Mouse (Mus musculus) cerebellum, adult 11 months (tissue): ENCODE measurements around the gene Tmem109.

Source experiments
- DNase-seq: peaks from one replicate; pipeline ENCODE4 v3.0.0; 2022

The Tmem109 gene

GRCm38 (mm10) chr19:10880975-10881425 lies 801 bp downstream of the Tmem109 start:
- no peak for DNase-seq

DNA sequence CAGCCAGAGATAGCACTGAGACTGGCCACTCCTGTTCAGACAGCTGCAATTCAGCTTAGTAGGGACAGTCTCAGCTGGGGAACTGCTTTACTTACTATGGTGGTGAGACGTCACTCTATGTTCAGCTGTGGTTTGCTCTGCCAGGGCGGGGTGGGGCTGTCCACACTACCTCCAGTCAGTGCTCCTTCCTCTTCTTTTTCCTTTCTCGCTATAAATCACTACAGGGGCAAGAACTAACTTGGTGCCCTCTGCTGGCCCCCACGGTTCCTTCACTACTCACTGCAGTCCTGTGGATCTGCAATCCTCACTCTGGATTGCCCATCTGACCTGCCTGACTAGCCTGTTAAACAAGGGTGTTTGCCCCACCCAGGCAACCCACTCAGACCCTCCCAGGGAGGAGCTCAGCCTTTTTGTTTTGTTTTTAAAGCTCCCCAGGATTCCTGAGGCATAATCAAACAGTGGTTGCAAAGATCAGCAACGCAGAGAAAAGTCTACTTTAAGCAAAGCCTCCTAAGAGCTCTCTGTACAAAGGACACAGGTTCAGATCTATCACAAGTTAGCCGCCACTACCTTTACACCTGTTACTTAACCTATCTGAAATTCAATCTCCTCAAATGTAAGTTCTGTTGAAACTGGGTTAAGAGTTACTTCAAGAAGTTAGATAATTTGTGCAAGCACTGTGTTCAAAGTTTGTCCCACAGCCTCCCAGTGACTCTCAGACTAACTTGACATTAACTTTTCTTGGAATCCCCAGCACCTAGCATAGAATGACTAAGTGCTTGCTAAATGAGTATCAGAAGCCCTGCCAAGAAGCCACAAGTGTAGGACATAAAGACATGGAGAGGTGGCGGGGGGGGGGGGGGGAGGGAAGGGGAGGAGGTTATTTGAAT lies 1.5 kb downstream of the Tmem109 start:
- DNase-seq: peak; percentile 64

DNA sequence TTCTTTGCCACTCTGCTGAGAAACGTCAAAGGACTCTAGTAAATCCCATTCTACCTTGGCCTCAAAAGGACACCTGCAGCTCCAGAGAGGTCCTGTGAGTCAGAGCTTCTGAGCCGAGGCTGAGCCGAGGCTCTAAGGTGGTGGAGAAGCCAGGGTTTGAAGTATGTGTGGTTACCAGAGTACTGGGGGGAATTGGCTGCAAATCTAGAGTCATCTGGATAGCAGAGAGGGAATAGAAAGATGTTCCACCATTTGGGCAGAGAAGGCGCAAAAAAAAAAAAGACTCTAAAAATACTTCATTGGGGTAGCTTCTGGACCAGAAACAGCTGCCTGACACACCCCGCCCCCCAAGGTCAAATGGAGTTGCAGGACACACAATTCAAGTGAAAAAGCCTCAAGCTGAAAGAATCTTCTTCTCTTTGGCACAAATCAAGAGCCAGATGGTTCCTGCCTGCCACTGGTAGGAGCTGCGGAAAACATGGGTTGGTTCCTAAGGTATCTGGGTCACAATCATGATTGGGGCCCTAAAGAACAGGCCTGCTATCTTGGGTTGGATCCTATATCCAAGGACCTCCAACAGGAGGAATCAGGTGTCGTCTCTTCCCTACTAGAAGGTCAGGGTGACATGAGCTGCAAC lies 3.5 kb downstream of the Tmem109 start:
- DNase-seq: peak; percentile 65

- DNase-seq: peak; percentile 48
Measured at GRCm38 (mm10) chr19:10871328-10871961, 10.4 kb downstream of the Tmem109 start.

DNA sequence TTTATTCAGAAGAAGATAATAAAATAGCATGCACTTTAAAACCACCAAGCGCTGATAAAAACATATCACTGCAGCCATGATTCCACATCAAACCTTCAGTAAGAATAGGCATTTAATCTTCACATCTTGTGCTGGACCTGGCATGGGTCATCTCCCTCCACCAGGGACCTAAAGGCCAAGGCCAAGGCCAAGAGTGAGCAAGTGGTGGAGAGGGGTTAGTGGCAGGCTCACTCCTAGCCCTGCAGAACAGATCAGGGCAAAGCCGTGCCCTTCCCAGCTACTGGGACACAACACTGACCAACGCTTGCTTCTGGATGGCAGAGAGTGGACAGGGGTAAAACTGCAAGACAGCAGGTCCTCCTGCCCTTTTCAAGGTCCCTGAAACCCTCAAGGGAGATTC lies 11.1 kb downstream of the Tmem109 start:
- DNase-seq: no peak

DNA sequence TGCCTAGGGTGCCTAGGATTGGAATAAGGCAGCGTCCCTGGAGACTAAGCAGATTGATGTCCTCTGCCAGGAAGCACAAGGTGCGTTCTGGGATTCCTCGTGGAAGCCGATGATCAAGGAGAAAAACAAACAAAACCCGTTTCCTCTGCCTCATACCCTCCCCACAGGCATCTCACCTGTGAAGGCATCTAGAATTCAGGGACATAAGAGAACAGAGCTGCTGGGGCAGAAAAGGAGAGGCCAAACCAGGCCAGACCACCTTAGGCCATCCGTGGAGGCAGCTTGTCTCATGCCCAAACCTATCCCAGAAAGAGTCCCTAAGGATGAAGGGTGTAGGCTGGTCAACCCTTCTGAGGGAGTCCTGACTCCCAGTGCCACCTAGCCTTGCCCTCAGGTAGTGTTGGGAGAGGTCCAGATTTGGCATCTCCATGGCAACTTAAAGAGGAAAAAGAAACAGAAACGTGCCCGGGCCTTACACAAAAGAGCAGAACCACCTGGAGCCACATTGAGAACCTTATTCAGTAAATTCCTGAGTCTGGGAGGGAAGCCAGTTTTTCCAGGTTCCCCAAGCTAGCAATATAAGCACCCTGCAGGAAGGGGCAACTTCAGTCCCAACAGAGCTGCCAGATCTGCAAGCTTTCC lies 11.8 kb downstream of the Tmem109 start, which contains the start of gene Tmem132a:
Gene Tmem132a (minus strand): TSS at position 55 of the 642 bp plus-strand sequence.
- DNase-seq: peak; percentile 62

- peak; percentile 88 for DNase-seq
Measured at GRCm38 (mm10) chr19:10869241-10869885, 12.4 kb downstream of the Tmem109 start.

DNA sequence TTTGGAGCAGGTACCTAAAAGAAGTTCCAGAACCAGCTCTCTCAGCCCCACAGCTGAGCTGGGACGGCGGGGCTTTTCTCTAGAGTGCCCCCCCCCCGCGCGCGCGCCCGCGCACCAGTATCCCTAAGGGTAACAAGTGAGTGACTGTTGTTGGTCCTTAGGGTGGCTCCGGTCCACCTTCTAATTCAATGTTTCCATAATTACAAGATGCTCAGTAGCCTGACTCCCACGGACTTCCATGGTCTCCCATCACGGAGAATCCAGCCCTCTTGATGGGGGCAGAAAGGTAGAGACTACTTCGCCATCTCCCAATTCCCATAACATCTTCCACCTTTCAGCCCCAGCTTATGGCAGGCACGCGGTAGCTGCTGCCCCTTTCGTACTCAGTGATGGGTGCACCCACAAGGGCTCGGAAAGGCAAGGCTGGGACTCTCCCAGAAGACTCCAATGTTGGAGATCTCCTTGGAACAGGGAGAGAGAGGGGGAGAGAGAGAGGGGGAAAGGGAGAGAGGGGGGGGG lies 13.1 kb downstream of the Tmem109 start:
- DNase-seq: peak; percentile 45

GRCm38 (mm10) chr19:10867946-10868622 lies 13.7 kb downstream of the Tmem109 start:
- DNase-seq: no peak

- DNase-seq: peak; percentile 65
Measured at GRCm38 (mm10) chr19:10866351-10866750, 15.4 kb downstream of the Tmem109 start.

DNA sequence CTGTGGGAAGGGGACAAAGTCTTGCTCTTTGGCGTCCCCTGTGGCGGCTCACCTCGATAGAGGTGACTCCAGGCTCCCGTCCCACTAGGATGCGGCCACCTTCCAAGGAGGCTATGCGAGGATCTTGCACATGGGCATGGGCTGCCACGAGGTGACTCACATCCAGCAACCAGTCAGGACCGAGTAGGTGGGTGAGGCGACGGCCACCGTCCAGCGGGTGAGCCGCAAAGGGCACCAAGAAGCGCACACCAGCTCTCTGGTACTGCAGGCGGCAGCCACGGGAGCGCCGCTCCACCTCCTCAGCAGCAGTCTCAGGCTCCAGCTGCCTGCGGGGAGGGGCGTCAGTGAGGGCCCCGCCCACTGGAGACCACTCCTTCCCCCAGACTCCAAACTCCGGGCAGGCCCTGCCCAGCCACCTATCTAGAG lies 21.7 kb downstream of the Tmem109 start:
- DNase-seq: no peak

DNA sequence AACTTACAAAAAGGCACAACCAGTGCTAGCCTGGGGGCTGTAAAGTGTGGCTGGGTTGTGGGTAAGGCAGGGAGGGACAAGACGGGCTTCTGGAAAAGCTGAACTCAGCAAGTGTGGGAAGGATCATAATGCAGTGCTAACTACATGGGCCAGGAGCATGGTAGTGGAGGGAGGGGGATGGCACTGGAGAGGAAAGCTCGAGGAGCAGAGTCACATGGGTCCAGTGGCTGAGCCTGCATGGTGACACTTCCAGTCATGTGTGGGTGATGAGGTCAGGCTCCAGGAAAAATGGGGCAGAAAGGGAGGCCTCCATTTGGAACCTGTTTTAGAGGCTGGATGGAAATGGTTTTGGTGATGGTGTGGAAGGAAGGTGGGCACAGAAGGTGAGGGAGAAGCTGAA lies 25.3 kb downstream of the Tmem109 start:
- DNase-seq: no peak

DNA sequence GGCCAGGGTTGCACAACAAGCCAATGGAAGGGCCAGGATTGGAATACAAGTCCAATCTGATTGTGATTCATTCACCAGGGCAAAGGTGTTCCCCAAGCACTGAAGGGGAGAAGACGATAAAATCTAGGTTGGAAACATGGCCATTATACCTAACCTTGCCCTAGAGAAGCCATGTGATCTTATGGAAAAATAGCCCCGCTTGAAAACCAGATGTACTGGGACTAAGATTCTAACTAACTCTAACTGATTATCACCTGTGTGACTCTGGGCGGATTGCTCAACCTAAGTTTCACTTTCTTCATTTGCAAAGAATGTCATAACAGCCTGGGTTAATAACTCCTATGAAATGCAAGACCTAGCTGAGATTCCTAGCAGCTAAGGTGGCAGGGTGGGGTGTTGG lies 26.4 kb downstream of the Tmem109 start:
- no peak for DNase-seq

- DNase-seq: no peak
Measured at GRCm38 (mm10) chr19:10847311-10848087, 34.3 kb downstream of the Tmem109 start.

GRCm38 (mm10) chr19:10846150-10846549 lies 35.7 kb downstream of the Tmem109 start:
- DNase-seq: no peak

DNA sequence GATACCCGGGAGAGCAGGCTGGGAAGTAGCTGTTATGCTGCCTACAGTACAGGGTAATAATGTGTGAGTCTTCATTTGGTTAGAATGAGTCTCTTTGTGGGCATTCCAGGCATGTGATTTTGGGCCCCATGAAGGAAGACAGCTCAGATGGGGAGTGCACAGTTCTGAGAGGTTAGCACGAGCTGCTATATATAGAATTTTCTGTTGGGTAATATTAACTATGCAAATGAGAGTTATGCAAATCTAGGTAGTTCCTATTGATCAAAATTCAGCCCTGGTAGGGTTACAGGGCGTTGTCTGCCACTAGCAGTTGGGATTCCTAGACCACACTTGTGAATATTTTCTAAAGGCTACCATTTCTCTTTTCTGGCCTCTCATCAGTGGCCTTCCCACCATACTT lies 36.3 kb downstream of the Tmem109 start:
- no peak for DNase-seq

DNA sequence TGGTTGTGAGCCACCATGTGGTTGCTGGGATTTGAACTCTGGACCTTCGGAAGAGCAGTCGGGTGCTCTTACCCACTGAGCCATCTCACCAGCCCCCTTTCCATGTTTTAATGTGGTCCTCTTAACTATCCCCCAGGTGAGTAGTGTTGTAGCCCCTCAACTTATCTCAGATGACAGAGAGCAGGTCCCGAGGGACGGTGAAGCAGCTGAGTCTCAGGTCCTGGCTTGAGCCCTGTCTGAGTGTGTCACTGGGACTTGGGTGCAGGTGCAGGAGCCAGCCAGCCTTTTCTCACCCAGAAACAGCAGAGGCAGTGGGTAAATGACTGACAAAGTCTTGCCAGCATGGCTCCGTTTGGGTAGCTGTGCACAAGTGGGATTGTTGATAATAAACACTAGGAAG lies 37.6 kb downstream of the Tmem109 start:
- no peak for DNase-seq

- DNase-seq: no peak
Measured at GRCm38 (mm10) chr19:10842914-10843313, 38.9 kb downstream of the Tmem109 start.

DNA sequence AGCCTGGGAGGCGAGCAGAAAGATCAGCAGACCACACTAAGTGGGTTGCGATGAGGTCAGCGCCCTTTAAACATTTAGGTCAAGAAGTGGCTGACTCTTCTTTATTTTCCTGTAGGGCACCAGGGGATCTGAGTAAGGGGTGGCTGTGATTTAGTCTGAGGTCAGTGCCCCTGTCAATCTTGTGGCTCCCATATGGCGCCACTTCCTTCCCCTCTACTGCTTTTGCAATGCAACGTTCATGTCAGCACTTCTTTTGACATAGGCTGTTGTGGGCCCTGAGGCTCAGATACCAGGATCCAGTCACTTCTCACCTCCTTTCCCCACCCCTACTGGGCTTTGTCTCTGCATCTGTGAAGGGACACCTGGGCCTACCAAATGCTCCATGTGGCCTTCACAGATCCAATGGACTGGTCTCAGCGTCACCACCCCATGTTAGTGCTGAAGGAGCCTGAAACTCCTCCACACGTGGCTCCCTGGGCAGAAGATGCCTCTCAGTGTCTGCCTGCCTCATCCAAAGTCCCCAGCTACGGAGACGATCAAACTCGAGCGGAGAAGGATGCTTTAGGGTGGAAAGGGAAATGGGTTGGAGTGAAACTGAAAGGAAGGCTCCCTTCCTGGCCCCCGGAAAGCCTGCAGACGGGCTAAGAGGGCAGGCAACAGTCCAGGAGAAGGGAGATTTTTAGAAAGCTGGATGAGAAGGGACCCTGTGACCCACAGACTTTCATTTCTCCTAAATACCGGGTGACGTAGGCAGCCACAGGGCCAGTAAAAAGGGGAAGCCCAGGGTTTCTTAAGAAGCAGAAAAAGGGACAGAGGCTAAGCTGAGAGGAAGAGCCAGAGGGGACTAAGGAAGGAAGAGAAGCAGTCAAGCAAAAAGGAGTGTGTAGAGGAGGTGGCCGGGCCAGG lies 39.8 kb downstream of the Tmem109 start:
- no peak for DNase-seq
